Mouse (Mus musculus) stomach, postnatal 0 days (tissue): ENCODE results near the gene Gm21987.

Source experiments
- CTCF ChIP-seq: IDR thresholded peaks from 2 replicates; pipeline ENCODE4 v1.5.1; 2016; ENCODE audit warnings: antibody characterized with exemption, low read depth, mild to moderate bottlenecking, moderate library complexity
- EP300 ChIP-seq: optimal IDR thresholded peaks from 2 replicates; pipeline ENCODE3; 2016; ENCODE audit warnings: antibody characterized with exemption

DNA sequence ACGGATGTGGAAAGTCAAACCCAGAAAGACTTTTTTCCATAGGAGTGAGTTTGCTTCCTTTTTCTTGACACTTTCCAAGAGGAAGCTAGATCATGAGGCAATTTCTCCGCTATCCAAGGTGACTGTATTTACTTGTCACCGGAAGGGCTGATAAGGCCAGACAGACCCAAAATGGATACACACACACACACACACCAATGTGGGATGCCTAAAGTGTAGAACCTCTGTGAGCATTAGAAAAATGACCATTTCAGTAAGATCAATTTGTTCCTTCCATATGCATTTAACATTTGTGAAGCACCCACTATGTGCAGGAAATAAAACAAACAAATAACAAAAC lies 16.4 kb downstream of the Gm21987 start:
- TF ChIP-seq CTCF (no peak), EP300 (no peak)
